Mouse (Mus musculus) left cerebral cortex, postnatal 25 days (tissue): ENCODE data around the gene Slc4a1ap. TPM values are rescaled to one million over a fixed set of nuclear protein-coding genes. Genes with fewer than 3 reads are reported as not detected.
A peak's percentile ranks its signal among the peaks of the same experiment; 100 is the strongest.

ENCODE experiments used
- DNase-seq, 2 experiments: peaks; one replicate each; pipeline ENCODE4 v3.0.0; 2022; ENCODE audit warnings: low spot score in 2 of 2, mixed read lengths in 1 of 2
- intact Hi-C: fragments of 180-260 bp; cut with DNase I; formaldehyde crosslinking; loops from one replicate; pipeline ENCODE4 v1.15.1; 2025
- total RNA-seq, 2 experiments: library from RNA; stranded (reverse); gene quantifications; 2 replicates each; pipeline ENCODE4 v1.2.3; 2021

Slc4a1ap gene
- total RNA-seq, 2 experiments from 2014 or later: 50.8 to 53.6 TPM

- intact Hi-C loops: loop anchor here (5.0 to 10.0 kb wide), 3 partner anchors 36 to 437 kb away; no protein-coding TSS in a partner anchor
- peak in 1 of 2 experiments; percentile 27 for DNase-seq
These were observed 71.3 kb downstream of the Slc4a1ap start for GRCm38 (mm10) chr5:31598121-31598520.

DNA sequence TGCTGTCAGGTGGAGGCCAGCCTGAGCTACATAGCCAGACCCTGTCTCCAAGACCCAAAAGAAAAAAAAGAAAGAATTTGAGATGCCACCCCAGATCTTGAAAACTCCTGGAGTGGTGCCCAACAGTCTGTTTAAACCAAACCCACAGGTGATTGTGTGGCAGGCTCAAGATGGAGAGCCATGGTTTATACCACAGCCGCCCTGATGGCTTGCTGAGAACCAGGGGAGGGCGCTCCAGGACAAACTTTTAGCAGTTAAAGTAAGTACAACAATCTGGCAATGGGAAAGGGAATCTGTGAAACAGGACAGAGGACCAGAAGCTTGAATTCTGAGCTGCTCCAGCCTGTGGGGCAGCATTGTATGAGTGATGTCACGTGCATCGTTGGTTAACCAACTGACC is 71.8 kb downstream of the Slc4a1ap start:
- DNase-seq: peak in 1 of 2 experiments; percentile 49
- intact Hi-C loops: loop anchor here (5.0 to 10.0 kb wide), 3 partner anchors 36 to 436 kb away; no protein-coding TSS in a partner anchor

DNA sequence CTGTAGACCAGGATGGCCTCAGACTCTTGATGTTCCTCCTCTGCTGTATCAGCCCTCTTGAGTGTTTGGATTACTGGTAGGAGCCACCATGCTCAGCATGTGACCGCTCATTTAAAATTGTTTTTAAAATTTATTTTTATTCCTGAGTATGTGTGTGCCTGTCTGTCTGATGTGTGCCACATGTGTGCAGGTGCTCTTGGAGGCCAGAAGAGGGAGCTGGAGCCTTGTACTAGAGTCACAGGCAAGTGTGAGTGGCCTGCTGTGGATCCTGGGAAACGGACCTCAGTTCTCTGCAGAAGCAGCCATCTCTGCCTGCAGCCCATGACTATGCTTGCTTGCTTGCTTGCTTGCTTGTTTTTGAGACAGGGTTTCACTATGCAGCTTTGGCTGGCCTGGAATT is 72.4 kb downstream of the Slc4a1ap start:
- intact Hi-C loops: loop anchor here (5.0 to 10.0 kb wide), 3 partner anchors 37 to 436 kb away; no protein-coding TSS in a partner anchor
- DNase-seq: no peak

GRCm38 (mm10) chr5:31601162-31601722 is 74.4 kb downstream of the Slc4a1ap start:
- DNase-seq: no peak
- intact Hi-C loops: no loop called here

- peak; percentile 36 to 93 for DNase-seq
- intact Hi-C loops: no loop called here
These were observed 75.6 kb downstream of the Slc4a1ap start for GRCm38 (mm10) chr5:31602377-31602776.

DNA sequence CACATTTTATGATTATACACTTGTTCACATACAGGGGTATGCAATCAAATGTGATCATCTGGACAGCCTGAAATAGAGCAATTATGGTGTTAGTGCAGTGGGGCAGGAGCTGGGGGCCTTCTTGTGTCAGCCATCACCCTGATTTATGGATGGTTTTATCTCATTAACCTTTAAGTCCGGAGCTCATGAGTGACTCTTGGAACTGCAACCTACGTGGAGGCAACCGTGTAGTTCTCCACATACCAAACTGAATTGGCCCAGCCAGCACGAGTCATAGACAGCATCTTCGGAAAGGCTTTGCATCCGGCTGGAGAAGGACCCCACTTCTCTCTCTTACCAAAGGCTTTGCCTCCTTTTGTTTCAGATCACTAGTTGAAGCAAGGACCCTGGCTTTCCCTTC is 77.0 kb downstream of the Slc4a1ap start:
- no peak for DNase-seq
- intact Hi-C loops: no loop called here

DNA sequence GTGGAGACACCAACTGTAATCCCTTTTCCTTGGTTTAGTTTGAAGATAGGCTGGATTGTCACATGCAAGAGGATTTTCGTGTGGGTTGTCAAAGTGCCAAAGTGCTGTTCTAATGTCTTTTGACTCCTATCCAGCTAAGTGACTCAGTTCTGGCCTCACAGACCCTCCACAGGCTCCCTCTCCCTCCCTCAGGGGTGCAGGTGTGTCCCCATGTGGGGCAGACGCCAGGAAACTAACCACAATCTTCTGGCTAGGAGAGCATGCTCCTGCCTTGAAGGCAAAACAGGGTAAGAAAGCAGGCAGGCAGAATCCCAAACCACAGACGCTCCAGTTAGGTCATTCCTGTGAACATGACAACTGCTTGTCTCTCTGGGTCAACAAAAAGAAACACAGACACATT is 79.4 kb downstream of the Slc4a1ap start:
- intact Hi-C loops: no loop called here
- no peak for DNase-seq

Other genes with a start within 250 kb of the Slc4a1ap start
- 10 to 100 TPM; 78.8 to 91.5 TPM for gene Ift172, start 235.9 kb upstream of the Slc4a1ap start, total RNA-seq
- 100 to 1,000 TPM; 134 to 158 TPM for gene Fndc4, start 230.9 kb upstream of the Slc4a1ap start, total RNA-seq
- gene Gckr, start 229.6 kb upstream of the Slc4a1ap start, total RNA-seq: not detected
- 10 to 100 TPM; 48.8 to 49.0 TPM for gene Zfp512, start 74.6 kb upstream of the Slc4a1ap start, total RNA-seq
- gene 4930548H24Rik, start 41.3 kb upstream of the Slc4a1ap start, total RNA-seq: under 1 TPM; 0.16 to 0.30 TPM
- gene Gpn1, start 32.3 kb upstream of the Slc4a1ap start, total RNA-seq: 10 to 100 TPM; 27.6 to 30.0 TPM
- 10 to 100 TPM; 16.7 to 17.2 TPM for gene Supt7l, start 812 bp downstream of the Slc4a1ap start, total RNA-seq
- 10 to 100 TPM; 92.9 to 96.0 TPM for gene Mrpl33, start 69.9 kb downstream of the Slc4a1ap start, total RNA-seq
- gene Rbks, start 170.6 kb downstream of the Slc4a1ap start, total RNA-seq: 1 to 10 TPM; 3.0 to 3.3 TPM
- gene Babam2, start 170.7 kb downstream of the Slc4a1ap start, total RNA-seq: 10 to 100 TPM; 40.0 to 41.8 TPM